Mouse (Mus musculus): ENCODE results near the gene Sds. TPM values are rescaled to one million over a fixed set of nuclear protein-coding genes. Genes with fewer than 3 reads are reported as not detected.

The Sds gene
- polyA plus RNA-seq (2015; fragmentation: Nextera tagmentation; extraction: Ambion mirVana): 0.14 and 0.24 TPM in 2 replicates

DNA sequence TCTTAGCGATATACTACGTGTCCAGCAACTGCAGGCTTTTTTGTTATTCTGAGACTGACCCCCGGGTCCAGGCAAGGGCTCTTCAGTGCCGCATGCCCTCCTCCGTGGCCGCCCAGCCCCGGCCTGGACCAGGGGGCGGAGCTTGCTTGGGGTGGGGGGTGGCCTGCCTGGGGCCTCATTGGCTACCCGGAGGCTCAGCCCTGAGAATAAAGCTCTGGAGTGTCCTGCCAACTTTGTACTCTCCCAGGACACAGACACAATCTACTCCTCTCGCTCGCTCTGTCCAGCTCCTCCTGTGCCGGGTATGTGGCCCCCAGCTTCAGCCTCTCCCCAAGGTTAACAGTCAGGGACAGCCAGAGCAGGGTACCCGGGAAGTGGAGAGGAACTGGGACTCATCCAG is at the start of gene Sds:
Sds (plus strand) TSS at position 231 of the 400 bp plus-strand sequence.
- no peak for DNase-seq (ENCODE audit: low spot score)

DNA sequence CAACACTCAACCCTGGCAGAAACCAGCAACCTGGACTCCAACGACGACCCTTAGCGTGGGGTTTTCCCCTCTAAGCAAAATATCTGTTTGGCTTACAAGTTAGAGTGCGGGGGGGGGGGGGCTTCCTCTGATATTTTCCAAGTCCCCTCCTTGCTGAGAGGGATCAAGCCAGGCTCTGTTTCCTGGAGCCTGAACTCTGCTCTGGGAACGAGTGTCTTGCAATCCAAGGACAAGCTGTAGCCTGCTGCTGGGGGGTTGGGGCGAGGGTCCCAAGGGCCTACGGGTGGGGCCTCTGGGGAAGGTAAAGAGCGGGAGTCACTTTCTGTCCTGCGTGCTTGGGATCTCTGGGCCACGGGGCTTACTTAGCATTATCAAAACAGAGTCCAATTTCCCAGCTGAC is 49.8 kb upstream of the Sds start:
- no peak for DNase-seq (ENCODE audit: low spot score)

DNA sequence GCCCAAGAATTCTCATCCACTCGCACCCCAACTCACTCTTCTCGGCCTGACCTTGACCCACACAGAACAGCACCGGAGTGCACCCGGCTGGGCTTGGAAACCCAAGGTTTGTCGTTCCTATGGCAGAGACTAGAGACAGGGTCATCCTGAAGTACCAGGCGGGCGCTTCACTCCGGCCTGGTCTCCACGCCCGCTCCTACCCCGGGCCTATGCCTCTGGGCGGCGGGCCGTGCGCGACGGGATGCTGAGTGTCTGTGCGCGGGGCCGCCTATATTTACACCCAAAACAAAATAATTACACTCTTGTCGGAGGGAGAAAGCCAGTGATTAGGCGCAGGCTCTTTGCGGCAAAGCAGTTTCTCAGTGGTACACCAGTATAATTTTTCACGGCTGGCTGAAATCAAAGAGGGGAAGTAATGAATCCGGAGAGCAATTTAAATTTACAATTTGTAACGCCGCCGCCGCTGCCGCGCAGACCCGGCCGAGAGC is 48.8 kb upstream of the Sds start:
- no peak for DNase-seq (ENCODE audit: low spot score)

DNA sequence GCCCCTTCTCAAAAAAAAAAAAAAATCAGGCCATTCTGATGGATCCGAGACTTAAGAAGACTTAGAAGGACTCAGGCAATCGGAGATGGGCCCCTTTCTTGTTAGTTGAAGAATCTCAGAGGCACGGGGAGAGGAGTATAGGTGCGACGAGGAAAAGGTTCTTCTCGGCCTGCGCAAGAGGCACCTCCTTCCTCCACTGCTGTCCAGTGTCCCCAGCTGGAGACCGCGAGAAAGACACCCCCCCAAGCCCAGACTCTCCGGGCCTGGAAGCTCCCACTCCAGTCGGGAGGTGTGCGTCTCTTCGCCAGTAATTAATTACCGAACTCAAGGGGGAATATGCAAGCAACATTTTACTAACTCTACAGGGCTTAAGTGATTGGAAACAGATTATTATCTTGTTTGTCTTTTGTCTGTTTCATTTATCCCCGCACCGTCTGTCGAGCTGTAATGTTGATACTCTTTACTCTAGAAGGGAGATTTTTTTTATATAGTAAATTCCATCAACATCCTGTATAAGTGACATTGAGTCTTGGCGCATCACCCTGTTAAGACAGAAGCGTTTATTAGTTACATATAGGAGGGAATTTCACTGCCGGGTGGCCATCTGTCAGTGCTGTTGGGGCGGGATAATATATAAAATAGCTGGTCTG is 48.0 kb upstream of the Sds start:
- DNase-seq (ENCODE audit: low spot score): no peak

DNA sequence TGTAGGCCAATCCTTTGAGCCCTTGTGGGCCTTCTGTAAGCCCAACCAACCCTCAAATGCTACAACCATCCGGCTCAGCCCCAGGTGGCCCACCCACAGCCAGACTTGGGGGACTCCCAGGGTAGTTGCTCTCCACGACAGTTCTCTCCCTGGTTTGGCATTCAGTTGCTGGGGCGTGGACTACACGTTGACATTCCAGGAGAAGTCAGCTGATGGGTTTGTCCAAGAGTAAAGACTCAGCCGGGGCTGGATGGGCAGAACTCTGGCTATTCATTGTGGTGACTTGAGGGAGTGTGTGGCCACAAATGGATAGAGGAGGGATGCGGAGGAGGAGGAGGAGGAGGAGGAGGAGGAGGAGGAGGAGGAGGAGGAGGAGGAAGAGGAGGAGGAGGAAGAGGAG is 47.3 kb upstream of the Sds start:
- DNase-seq (ENCODE audit: low spot score): no peak

DNA sequence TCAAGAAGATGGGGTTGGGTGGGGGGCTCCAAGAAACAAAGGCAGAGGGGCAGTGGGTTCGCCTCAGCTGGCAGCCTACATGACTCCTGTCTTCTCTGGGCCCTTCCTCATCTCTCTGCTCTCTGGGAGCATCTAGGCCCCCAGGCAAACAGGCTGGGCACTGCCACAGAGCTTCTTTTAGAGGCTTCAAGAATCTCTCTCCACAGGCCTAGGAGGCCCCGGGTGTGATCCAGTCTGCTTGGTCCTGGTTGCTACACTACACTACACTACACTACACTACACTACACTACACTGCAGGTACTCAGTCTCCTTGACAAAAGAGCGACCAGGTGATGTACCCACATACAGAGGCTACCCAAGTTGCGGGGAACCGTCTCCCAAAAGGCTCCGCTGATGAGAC is 46.6 kb upstream of the Sds start:
- no peak for DNase-seq (ENCODE audit: low spot score)

DNA sequence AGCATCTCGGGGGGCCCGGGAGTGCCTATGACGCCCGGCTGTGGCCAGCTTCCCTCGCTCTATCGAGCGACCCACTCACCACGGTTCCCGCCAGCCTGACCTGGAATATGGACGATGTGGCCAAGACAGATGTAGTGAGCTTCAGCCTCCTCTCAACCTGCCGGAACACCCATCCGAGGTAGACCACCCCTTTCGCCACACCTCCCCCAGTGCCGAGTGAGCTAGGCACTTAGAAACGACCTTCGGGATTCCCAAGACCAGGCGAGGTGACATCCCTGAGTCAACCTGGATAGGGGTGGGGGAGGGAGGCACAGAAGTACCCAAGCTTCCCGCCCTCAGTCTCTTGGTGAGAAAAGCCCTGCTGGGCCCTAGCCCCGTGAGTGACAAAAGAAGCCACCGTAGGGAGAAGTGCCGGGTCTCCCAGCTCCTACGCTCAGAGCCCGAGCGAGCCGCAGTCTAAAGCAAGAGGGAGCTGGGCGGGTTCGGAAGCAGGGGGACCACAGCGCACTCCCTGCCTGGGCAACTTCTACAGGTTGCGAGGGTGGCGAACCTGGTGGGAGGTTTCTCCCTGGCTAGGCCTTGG is 45.2 kb upstream of the Sds start:
- no peak for DNase-seq (ENCODE audit: low spot score)

DNA sequence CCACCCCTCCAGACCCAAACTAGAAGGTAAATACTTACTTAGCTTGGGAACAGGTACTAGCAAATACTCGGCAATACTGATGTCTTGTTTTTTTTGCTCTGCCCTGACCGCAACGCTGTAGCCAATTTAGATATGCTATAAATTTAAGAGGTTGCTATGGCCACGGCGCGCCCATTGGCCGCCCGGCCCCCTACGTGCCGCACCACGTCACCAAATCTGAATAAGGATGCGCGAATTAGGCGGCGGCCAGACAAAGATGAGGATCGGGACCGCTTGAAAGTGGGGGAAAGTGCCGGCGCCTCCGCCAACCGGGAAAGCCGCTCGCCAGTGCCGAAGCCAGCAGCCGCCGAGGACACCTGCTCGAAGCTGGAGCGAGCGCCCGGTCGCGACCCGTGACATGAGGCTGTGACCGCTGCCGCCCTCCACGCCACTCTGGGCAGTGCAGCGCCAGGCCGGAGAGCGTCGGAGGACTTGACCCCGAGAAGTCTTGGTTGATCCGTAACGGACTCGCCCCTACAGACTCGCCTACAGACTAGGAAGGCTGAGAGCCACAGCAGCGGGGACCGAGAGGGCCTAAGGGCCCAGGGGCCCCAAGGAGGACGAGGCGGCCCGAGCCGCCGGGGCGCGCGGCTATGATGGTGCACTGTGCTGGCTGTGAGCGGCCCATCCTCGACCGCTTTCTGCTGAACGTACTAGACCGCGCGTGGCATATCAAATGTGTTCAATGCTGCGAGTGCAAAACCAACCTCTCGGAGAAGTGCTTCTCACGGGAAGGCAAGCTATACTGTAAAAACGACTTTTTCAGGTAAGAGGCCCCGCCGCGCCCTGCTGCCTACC is 44.5 kb upstream of the Sds start, which contains the start of gene Lhx5:
Lhx5 (plus strand) TSS at position 51 of the 837 bp plus-strand sequence.
- no peak for DNase-seq (ENCODE audit: low spot score)

DNA sequence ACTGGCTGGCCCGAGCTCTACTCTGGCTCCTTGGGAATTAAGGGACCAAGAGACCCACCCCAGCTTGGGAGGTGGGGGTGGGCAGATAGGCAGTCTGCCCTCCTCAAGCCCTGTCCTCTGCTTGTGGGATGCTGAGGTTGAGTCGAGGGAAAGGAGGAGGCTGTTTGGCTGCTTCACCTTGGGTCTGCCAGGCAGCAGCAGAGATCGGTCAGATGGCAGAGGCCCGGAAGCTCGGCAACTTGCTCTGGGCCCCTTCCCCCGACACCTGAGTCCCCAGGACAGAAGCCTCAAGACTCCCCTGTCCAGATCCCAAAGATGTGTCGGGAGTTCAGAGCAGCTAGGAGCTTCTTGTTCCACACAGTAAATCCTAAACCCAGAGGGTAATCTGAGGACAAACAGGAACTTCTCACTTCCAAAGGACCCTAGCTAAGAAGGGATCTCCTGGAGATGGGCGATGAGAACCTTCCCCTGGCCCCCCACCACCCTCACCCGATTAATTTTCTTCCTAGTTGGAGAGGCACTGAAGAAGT is 43.8 kb upstream of the Sds start:
- no peak for DNase-seq (ENCODE audit: low spot score)

DNA sequence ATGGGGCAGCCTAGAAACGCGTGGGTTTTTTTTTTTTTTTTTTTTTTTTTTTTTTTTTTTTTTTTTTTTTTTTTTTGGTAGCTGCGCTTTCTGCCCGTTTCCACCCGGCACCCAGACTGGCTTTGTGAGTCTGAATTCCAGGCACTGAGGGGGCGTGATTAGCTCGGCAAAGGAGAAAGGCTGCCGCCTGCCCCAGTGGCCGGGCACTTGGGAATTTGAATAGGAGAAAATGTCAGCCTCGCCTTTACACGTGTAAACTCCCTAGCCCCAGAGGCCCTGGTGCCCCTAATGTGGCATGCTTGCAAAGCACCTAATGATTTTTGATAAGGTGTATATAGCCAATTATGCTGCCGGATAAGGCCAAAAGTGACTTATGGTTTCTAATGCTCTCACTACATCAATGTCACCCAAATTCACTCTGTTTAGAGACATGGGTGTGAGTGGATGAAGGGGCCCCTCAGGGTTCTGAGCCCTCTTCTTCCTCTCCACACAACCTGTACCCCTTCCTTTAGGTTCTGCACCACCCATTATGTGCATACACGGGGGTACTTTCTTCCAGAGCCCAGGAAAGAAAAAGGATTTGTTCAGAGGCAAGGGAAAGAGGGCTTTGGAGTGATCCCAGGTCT is 43.1 kb upstream of the Sds start:
- DNase-seq (ENCODE audit: low spot score): no peak

DNA sequence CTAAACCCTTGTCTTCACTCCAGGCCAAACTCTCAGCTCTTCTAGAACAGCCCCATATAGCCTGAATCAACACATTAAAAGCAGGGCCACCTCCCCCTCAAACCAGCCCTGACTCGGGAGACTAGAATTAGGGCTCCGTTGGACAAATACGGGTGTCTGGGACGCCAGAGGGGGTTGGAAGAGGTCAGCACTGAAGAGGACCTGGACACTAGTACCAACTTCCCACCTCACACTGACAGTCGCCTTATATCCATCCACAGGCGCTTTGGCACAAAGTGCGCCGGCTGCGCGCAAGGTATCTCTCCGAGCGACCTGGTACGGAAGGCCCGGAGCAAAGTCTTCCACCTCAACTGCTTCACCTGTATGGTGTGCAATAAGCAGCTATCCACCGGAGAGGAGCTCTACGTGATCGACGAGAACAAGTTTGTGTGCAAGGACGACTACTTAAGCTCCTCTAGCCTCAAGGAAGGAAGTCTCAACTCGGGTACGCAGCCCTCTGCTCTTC is 42.0 kb upstream of the Sds start:
- no peak for DNase-seq (ENCODE audit: low spot score)

DNA sequence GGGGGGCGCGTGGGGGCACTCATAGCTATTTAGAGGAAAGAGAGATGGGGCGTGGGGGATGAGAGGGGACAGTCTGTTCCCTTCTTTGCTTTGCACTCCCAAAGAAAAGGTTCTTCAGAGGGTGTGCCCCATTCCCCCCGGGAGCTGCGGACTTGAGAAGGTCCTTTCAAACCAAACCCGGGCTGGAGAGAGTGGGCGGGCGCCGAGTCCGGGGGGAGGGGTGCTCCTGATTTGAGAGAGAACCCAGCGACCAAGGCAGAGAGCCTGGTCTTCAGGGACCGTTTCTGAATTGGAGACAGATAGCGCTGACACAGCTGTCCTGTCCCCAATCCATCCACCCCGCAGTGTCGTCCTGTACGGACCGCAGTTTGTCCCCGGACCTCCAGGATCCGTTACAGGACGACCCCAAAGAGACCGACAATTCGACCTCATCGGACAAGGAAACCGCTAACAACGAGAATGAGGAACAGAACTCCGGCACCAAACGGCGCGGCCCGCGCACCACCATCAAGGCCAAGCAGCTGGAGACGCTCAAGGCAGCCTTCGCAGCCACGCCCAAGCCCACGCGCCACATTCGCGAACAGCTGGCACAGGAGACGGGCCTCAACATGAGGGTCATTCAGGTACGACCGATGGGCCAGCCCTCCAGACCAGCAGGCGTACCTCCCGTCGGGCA is 41.2 kb upstream of the Sds start:
- no peak for DNase-seq (ENCODE audit: low spot score)

DNA sequence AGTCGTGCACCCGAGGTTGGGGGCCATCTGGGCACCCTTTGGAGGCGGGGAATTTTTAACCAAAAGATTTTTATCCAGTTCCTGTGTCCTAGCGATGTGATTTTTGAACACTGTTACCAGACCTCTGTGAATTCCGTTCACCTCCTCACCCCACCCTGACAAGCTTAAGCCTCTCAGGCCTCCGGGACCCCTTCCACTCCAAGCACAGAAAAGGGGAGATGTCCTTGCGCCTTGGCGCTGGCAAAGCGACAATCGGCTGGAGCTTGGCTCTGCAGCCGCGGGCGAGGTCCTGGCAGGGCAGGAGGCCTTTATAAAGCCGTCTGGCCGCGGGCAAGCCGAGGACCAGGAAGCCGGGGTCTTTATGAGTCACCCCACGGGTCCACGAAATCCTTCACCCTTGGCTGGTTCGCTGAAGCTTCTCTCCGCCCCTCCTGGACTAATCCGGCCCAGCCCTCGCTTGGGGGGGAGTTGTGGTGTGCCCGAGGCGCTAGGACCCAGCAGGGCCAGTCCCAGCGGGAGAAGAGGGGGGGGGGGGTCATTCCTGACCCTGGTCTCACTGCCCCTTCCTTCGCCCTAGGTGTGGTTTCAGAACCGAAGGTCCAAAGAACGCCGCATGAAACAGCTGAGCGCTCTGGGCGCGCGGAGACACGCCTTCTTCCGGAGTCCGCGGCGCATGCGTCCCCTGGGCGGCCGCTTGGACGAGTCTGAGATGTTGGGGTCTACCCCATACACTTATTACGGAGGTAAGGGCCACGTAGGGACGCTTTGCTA is 40.4 kb upstream of the Sds start:
- DNase-seq (ENCODE audit: low spot score): no peak

DNA sequence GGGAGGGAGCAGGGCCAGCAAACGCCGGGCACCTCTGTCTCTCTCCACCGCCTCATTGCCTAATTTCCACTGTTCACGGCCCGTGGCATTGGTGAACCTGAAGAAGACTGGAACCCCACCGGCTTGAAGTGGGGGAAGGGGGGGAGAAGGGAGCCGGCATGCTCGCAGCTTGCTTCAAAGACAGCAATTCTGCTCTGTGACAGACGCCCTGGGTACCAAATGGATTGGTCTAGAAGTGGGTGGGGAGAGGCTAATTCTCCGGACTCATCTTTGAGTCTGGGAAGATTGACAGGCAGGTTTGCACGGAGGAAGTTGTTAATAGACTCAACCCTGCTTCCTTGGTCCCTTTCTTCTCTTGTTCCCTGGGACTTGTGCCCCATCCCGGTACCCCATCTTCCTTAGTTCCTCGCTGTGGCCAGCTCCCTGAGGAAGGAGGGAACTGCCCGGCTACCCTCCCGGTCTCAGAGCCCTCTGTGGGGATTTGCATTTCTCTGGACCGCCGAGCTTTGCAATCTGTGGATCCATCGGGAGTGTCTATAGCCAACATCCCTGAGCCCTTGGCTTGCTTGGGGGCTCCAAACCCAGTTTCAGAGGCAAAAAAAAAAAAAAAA is 39.3 kb upstream of the Sds start:
- DNase-seq (ENCODE audit: low spot score): no peak

DNA sequence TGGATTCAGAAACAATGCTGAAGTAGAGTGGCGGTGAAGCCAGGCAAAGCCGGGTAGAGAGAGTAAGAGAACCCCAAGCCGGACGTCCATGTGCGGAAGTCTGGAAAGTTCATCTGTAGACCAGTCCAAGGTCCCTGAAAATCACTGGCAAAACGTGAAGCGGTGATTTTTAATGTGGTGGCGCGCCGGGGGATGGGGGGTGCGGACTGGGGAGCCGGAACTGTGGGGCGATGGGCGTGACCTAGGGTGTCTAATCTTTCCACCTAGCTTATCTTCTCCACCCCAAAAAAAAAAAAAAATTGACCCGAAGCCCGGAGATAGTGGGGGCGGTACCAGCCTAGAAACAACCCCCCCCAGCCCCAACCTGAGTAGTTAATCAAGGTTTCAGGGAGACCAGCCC is 38.8 kb upstream of the Sds start:
- no peak for DNase-seq (ENCODE audit: low spot score)

DNA sequence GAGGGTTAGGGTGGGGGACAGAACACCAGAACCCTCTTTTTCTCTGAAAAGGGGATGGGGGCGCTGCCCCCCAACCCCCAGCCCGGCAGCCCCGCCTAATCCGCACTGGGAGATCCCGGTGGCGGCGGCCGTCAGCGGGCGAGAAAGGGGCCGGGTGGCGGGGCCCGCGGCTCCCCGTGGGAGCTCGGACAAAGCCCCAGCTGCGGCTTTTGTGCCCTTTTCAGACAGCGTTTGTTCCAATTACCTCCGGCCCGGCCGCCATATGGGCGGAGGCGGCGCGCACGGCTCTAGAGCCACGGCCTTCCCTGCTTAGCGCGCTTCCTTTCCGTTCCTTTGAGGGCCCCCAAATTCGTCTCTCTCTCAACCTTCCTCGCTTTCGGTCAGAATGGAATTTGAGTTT is 38.3 kb upstream of the Sds start:
- DNase-seq (ENCODE audit: low spot score): no peak

DNA sequence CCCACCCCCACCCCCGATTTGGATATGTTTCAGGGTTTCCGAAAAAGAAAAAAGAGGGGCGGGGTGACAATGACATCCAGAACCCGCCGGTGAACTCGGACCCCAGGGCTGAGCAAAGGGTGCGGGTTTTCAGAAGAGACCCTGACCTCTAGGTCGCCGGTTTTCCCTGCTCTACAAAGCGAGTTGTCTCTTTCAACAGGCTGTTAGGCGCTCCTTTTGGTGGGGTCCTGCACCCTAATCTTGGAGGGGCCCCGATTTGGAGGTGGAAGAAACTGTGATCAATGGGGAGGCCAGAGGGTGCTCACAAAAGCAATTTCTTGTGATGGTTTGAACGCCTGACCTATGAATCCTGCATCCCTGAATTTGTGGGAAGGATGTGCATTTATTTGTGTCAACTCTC is 37.9 kb upstream of the Sds start:
- DNase-seq (ENCODE audit: low spot score): no peak

DNA sequence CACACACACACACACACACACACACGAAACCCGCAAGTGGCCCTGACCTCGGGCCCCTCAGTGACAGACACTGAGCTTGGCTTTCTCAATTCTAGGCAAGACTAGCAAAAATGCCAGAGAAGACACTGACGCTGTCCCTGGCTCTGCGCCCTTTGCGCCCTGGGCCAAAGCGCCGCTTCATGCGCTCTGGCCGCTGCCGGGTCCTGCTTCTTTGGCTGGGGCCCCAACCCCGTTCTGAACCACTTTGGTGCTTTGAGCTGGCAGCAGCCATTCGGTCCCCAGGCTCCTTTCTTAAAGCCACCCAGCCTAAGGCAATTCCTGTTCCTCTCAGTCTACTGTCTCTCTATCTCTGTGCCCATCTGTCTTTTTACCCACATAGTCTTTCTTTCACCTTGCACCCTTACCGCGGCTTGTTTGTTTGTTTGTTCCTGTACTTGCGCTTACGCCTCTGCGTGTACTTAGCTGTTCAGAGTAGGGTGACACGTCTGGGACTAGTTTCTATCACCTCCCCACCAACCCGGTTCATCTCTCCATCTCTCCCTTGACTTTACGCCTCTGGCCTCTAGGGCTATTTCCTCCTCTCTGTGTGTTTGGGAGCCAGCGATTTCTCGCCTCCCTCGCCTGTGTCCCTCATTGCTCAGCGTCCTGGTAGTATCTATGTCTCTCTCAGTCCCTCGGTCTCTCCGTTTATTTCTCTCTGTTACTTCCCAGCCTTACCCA is 37.2 kb upstream of the Sds start:
- no peak for DNase-seq (ENCODE audit: low spot score)

All from thymus, postnatal 0 days (tissue).